Comparison of ENCODE assay signal across 8 mouse cellular contexts in genomic region chr11:77497341-77497756, GRCm38 (mm10). TPM values are rescaled to one million over a fixed set of nuclear protein-coding genes. Genes with fewer than 3 reads are reported as not detected.
A peak's percentile ranks its signal among the peaks of the same experiment; 100 is the strongest.
DNase-seq lines count a peak whose midpoint lies in the region; ATAC-seq and TF ChIP-seq lines count a peak whose summit lies in the region.
"Had no signal": no experiment of that assay in that cellular context is flagged by ENCODE, and none has a peak within 500 bp of the region (broad histone marks: within the 10 kb centered on the region; RNA-seq: fewer than 3 reads in every experiment).

No protein-coding gene starts in this region.

- dilution Hi-C loops in CH12.LX (cut with MboI; ENCODE audit: extremely low pct_ligation_motif_present, extremely low pct_unique_long_range_greater_than_20kb, low sequenced_read_pairs) = no loop called here

- H3K27me3 ChIP-seq in CH12.LX (replicated peaks) = no peaks in the 10 kb centered on the region
- no peaks in the 10 kb centered on the region for H3K27me3 ChIP-seq in embryonic facial prominence, embryonic 12.5 days
- no peaks in the 10 kb centered on the region for H3K27me3 ChIP-seq in limb, embryonic 12.5 days
- no peaks in the 10 kb centered on the region for H3K27me3 ChIP-seq in midbrain, postnatal 0 days (ENCODE audit: insufficient read depth, low read length)

- peak; percentile 63 to 84 for TF ChIP-seq CTCF in CH12.LX (conservative IDR thresholded peaks at IDR 0.05 in 1 of 2, IDR thresholded peaks at IDR 0.05 in 1 of 2; ENCODE audit: low read depth in 2 of 2, low read length in 2 of 2)
- TF ChIP-seq CTCF in midbrain, postnatal 0 days (IDR thresholded peaks at IDR 0.05) = peak; percentile 43

- in situ Hi-C loops in CH12.LX (cut with MboI; ENCODE audit: low pct_ligation_motif_present, low pct_unique_long_range_greater_than_20kb, low sequenced_read_pairs) = loop anchor here (5.0 kb wide), 1 partner anchor 125 kb away; no protein-coding TSS in a partner anchor

- no peak for ATAC-seq in embryonic facial prominence, embryonic 12.5 days (ENCODE audit: insufficient number of reproducible peaks, insufficient read depth, low FRiP score, low TSS enrichment)
- peak; percentile 27 to 33; a peak in 2 of 4 replicates for ATAC-seq in hematopoietic stem cell, adult 5-6 weeks (replicated peaks in 1 of 2; ENCODE audit: insufficient read depth in 1 of 2, low FRiP score in 2 of 2, low TSS enrichment in 1 of 2, low read depth in 1 of 2, poor library complexity in 2 of 2, severe bottlenecking in 2 of 2)
- no peak for ATAC-seq in limb, embryonic 12.5 days (ENCODE audit: insufficient number of reproducible peaks, insufficient read depth, low FRiP score, low TSS enrichment, low read depth)
- no peak for ATAC-seq in midbrain, postnatal 0 days (ENCODE audit: low FRiP score)

- DNase-seq in CH12.LX (ENCODE audit: extremely low read depth) (peak; percentile 89), R1 (ENCODE audit: low read depth, low spot score) (peak; percentile 98)
- peak; percentile 43 for DNase-seq in midbrain, postnatal 0 days (ENCODE audit: low spot score)
- no peak for DNase-seq in Muller cell, postnatal 12 days (ENCODE audit: inconsistent ontology term)

- peak; percentile 23 for TF ChIP-seq RAD21 in CH12.LX (IDR thresholded peaks at IDR 0.05; ENCODE audit: low read depth, low read length)

- peaks cover 34% of the 10 kb centered on the region for H3K79me2 ChIP-seq in CH12.LX (replicated peaks; ENCODE audit: control insufficient read depth, extremely low read depth, insufficient read depth, poor library complexity, severe bottlenecking)

- H3K4me1 ChIP-seq in CH12.LX (ENCODE audit: control insufficient read depth in 1 of 2, insufficient read depth in 2 of 2) = peaks cover 19 to 54% of the 10 kb centered on the region in 2 experiments
- peaks cover 43% of the 10 kb centered on the region for H3K4me1 ChIP-seq in embryonic facial prominence, embryonic 12.5 days
- peaks cover 63% of the 10 kb centered on the region for H3K4me1 ChIP-seq in limb, embryonic 12.5 days (replicated peaks)
- H3K4me1 ChIP-seq in midbrain, postnatal 0 days (ENCODE audit: insufficient read depth, low read length) = peaks cover 9% of the 10 kb centered on the region; the same call in 1 of the 2 replicates

- no peak overlapping the region for H3K4me3 ChIP-seq in CH12.LX (replicated peaks in 1 of 3; ENCODE audit: low read depth in 2 of 3, low read length in 2 of 3, poor library complexity in 1 of 3)
- no peak overlapping the region for H3K4me3 ChIP-seq in embryonic facial prominence, embryonic 12.5 days
- H3K4me3 ChIP-seq in limb, embryonic 12.5 days (replicated peaks) = no peak overlapping the region
- H3K4me3 ChIP-seq in midbrain, postnatal 0 days (ENCODE audit: low read depth, low read length) = no peak overlapping the region

- no peak for TF ChIP-seq POLR2A in CH12.LX (IDR thresholded peaks at IDR 0.05; ENCODE audit: low read depth, low read length)

- no peak overlapping the region for H3K9ac ChIP-seq in CH12.LX (ENCODE audit: insufficient read depth, low read depth)
- no peak overlapping the region for H3K9ac ChIP-seq in embryonic facial prominence, embryonic 12.5 days
- H3K9ac ChIP-seq in limb, embryonic 12.5 days (replicated peaks) = no peak overlapping the region; the same call in 1 of the 2 replicates
- no peak overlapping the region for H3K9ac ChIP-seq in midbrain, postnatal 0 days (replicated peaks; ENCODE audit: low read length, poor library complexity, severe bottlenecking)

- peaks cover 21 to 61% of the 10 kb centered on the region in 2 experiments for H3K36me3 ChIP-seq in CH12.LX (replicated peaks in 1 of 2; ENCODE audit: control insufficient read depth in 1 of 2, insufficient read depth in 1 of 2, low read length in 1 of 2)
- H3K36me3 ChIP-seq in embryonic facial prominence, embryonic 12.5 days = peaks cover 28% of the 10 kb centered on the region
- H3K36me3 ChIP-seq in limb, embryonic 12.5 days = peaks cover 35% of the 10 kb centered on the region
- H3K36me3 ChIP-seq in midbrain, postnatal 0 days (ENCODE audit: insufficient read depth, low read length) = peaks cover 22% of the 10 kb centered on the region

- H3K9me3 ChIP-seq in CH12.LX (replicated peaks; ENCODE audit: low read length) = no peaks in the 10 kb centered on the region
- H3K9me3 ChIP-seq in embryonic facial prominence, embryonic 12.5 days = no peaks in the 10 kb centered on the region
- H3K9me3 ChIP-seq in limb, embryonic 12.5 days = no peaks in the 10 kb centered on the region
- H3K9me3 ChIP-seq in midbrain, postnatal 0 days (ENCODE audit: low read length) = no peaks in the 10 kb centered on the region

- TF ChIP-seq EP300 in CH12.LX (IDR thresholded peaks at IDR 0.05; ENCODE audit: low read length) = no peak

- H3K4me2 ChIP-seq in CH12.LX (ENCODE audit: insufficient read depth, low read depth, poor library complexity, severe bottlenecking) = no peak overlapping the region
- 0 out of 2 replicates have a peak overlapping the region, but pooled peaks have one; percentile 13 for H3K4me2 ChIP-seq in embryonic facial prominence, embryonic 12.5 days (replicated peaks)
- H3K4me2 ChIP-seq in limb, embryonic 12.5 days = peak overlapping the region; percentile 24; the same call in 1 of the 2 replicates
- no peak overlapping the region for H3K4me2 ChIP-seq in midbrain, postnatal 0 days (ENCODE audit: low read depth, low read length, poor library complexity, severe bottlenecking)

- 0 out of 2 replicates have a peak overlapping the region, but pooled peaks have one; percentile 15 for H3K27ac ChIP-seq in CH12.LX (ENCODE audit: insufficient read depth, low read depth)
- H3K27ac ChIP-seq in embryonic facial prominence, embryonic 12.5 days = peak overlapping the region; percentile 63
- peak overlapping the region; percentile 75 for H3K27ac ChIP-seq in limb, embryonic 12.5 days
- 0 out of 2 replicates have a peak overlapping the region, but pooled peaks have one; percentile 0 for H3K27ac ChIP-seq in midbrain, postnatal 0 days (ENCODE audit: low read depth, low read length)

- WGBS in embryonic facial prominence, embryonic 12.5 days = 13% methylated on average over 6 of the region's 6 CpGs
- WGBS in limb, embryonic 12.5 days = 9% methylated on average over 6 of the region's 6 CpGs
- 27% methylated on average over 6 of the region's 6 CpGs for WGBS in midbrain, postnatal 0 days

TF ChIP-seq in CH12.LX, 34 proteins besides CTCF, POLR2A, EP300 and RAD21 (continues in another document):
- TF ChIP-seq ELF1 (IDR thresholded peaks at IDR 0.05; ENCODE audit: low read depth, low read length) = 0 out of 2 replicates have a peak, but pooled peaks have one; percentile 7
- TF ChIP-seq SIN3A (IDR thresholded peaks at IDR 0.05; ENCODE audit: low read length) = 0 out of 2 replicates have a peak, but pooled peaks have one; percentile 69
- TF ChIP-seq ZC3H11A (IDR thresholded peaks at IDR 0.05; ENCODE audit: low read depth, low read length) = no peak
- TF ChIP-seq JUN (IDR thresholded peaks at IDR 0.05; ENCODE audit: insufficient read depth, low read depth, low read length) = no peak

RNA-seq across cellular contexts. Expression of gene Git1, which starts 4.0 kb away (rescaled TPM):
- 28.9 and 30.8 TPM in 2 replicates for total RNA-seq in CH12.LX (2012; rRNA removed)
- 8.0 and 8.8 TPM in 2 replicates for total RNA-seq in CH12.LX (2014; rRNA removed)
- 53.3 and 57.8 TPM in 2 replicates for polyA plus RNA-seq in CH12.LX (2012; ENCODE audit: insufficient read length, low read depth)
- polyA plus RNA-seq in embryonic facial prominence, embryonic 12.5 days (2016; fragmentation: Nextera tagmentation; extraction: Ambion mirVana) = 11.1 and 11.5 TPM in 2 replicates
- total RNA-seq in hematopoietic stem cell, adult 5-6 weeks (2017) = 22.1 and 24.1 TPM in 2 replicates
- 10.2 and 10.3 TPM in 2 replicates for polyA plus RNA-seq in limb, embryonic 12.5 days (2016; fragmentation: Nextera tagmentation; extraction: Ambion mirVana)
- 111 and 143 TPM in 2 replicates for total RNA-seq in midbrain, postnatal 0 days (2014; rRNA removed)
- polyA plus RNA-seq in midbrain, postnatal 0 days (2015; fragmentation: Nextera tagmentation; extraction: Ambion mirVana) = 18.5 and 19.6 TPM in 2 replicates

RNA-seq across cellular contexts. Expression of gene Ankrd13b, which starts 7.9 kb away (rescaled TPM):
- total RNA-seq in CH12.LX (2012; rRNA removed) (1.7 and 1.9 TPM in 2 replicates), CH12.LX (2014; rRNA removed) (0.53 and 0.55 TPM in 2 replicates)
- 2.7 and 2.8 TPM in 2 replicates for polyA plus RNA-seq in CH12.LX (2012; ENCODE audit: insufficient read length, low read depth)
- 15.0 and 15.5 TPM in 2 replicates for polyA plus RNA-seq in embryonic facial prominence, embryonic 12.5 days (2016; fragmentation: Nextera tagmentation; extraction: Ambion mirVana)
- total RNA-seq in hematopoietic stem cell, adult 5-6 weeks (2017) = 8.1 and 13.2 TPM in 2 replicates
- 12.9 and 13.1 TPM in 2 replicates for polyA plus RNA-seq in limb, embryonic 12.5 days (2016; fragmentation: Nextera tagmentation; extraction: Ambion mirVana)
- total RNA-seq in midbrain, postnatal 0 days (2014; rRNA removed) = 70.3 and 75.5 TPM in 2 replicates
- 41.5 and 43.6 TPM in 2 replicates for polyA plus RNA-seq in midbrain, postnatal 0 days (2015; fragmentation: Nextera tagmentation; extraction: Ambion mirVana)

RNA-seq across cellular contexts. Expression of gene Abhd15, which starts 17.6 kb away (rescaled TPM):
- total RNA-seq in CH12.LX (2012; rRNA removed) (0.38 and 0.63 TPM in 2 replicates), CH12.LX (2014; rRNA removed) (0.08 and 0.11 TPM in 2 replicates)
- polyA plus RNA-seq in CH12.LX (2012; ENCODE audit: insufficient read length, low read depth) = 0.23 and 0.38 TPM in 2 replicates
- 2.8 and 2.9 TPM in 2 replicates for polyA plus RNA-seq in embryonic facial prominence, embryonic 12.5 days (2016; fragmentation: Nextera tagmentation; extraction: Ambion mirVana)
- total RNA-seq in hematopoietic stem cell, adult 5-6 weeks (2017) = 12.3 and 19.1 TPM in 2 replicates
- polyA plus RNA-seq in limb, embryonic 12.5 days (2016; fragmentation: Nextera tagmentation; extraction: Ambion mirVana) = 1.5 and 2.4 TPM in 2 replicates
- total RNA-seq in midbrain, postnatal 0 days (2014; rRNA removed) = 3.6 and 4.2 TPM in 2 replicates
- polyA plus RNA-seq in midbrain, postnatal 0 days (2015; fragmentation: Nextera tagmentation; extraction: Ambion mirVana) = 1.6 and 1.8 TPM in 2 replicates

RNA-seq across cellular contexts. Expression of gene Trp53i13, which starts 18.4 kb away (rescaled TPM):
- total RNA-seq in CH12.LX (2012; rRNA removed) (11.1 and 12.8 TPM in 2 replicates), CH12.LX (2014; rRNA removed) (6.4 and 6.7 TPM in 2 replicates)
- 12.6 and 14.9 TPM in 2 replicates for polyA plus RNA-seq in CH12.LX (2012; ENCODE audit: insufficient read length, low read depth)
- polyA plus RNA-seq in embryonic facial prominence, embryonic 12.5 days (2016; fragmentation: Nextera tagmentation; extraction: Ambion mirVana) = 52.8 and 55.2 TPM in 2 replicates
- 5.0 and 5.4 TPM in 2 replicates for total RNA-seq in hematopoietic stem cell, adult 5-6 weeks (2017)
- polyA plus RNA-seq in limb, embryonic 12.5 days (2016; fragmentation: Nextera tagmentation; extraction: Ambion mirVana) = 49.1 and 53.2 TPM in 2 replicates
- 7.5 and 7.8 TPM in 2 replicates for total RNA-seq in midbrain, postnatal 0 days (2014; rRNA removed)
- 11.4 and 11.5 TPM in 2 replicates for polyA plus RNA-seq in midbrain, postnatal 0 days (2015; fragmentation: Nextera tagmentation; extraction: Ambion mirVana)

RNA-seq across cellular contexts. Expression of gene Gm10392, which starts 21.6 kb away (rescaled TPM):
- total RNA-seq in CH12.LX (2012; rRNA removed) (0.13 TPM in 1 of 2 replicates, not detected in the other), CH12.LX (2014; rRNA removed) (0.30 TPM in 1 of 2 replicates, not detected in the other)
- 0.17 and 0.53 TPM in 2 replicates for polyA plus RNA-seq in CH12.LX (2012; ENCODE audit: insufficient read length, low read depth)
- polyA plus RNA-seq in embryonic facial prominence, embryonic 12.5 days (2016; fragmentation: Nextera tagmentation; extraction: Ambion mirVana) = not detected in 2 replicates
- total RNA-seq in hematopoietic stem cell, adult 5-6 weeks (2017) = 0.55 and 2.4 TPM in 2 replicates
- not detected in 2 replicates for polyA plus RNA-seq in limb, embryonic 12.5 days (2016; fragmentation: Nextera tagmentation; extraction: Ambion mirVana)
- not detected in 2 replicates for total RNA-seq in midbrain, postnatal 0 days (2014; rRNA removed)
- not detected in 2 replicates for polyA plus RNA-seq in midbrain, postnatal 0 days (2015; fragmentation: Nextera tagmentation; extraction: Ambion mirVana)
- total RNA-seq: layer of hippocampus, postnatal 25 days had no signal

Comparison
In these comparisons a context has a peak if more than half of its experiments do, and no peak if none do; other contexts are left out.
1. H3K27ac ChIP-seq: peak in every context shown above with its lines; median percentile 75 in limb, embryonic 12.5 days; 63 in embryonic facial prominence, embryonic 12.5 days; 15 in CH12.LX; 0 in midbrain, postnatal 0 days.
2. H3K4me2 ChIP-seq: peak in embryonic facial prominence, embryonic 12.5 days (single experiment) and limb, embryonic 12.5 days (single experiment); none in CH12.LX (single experiment) and midbrain, postnatal 0 days (single experiment).
3. ATAC-seq: peak in hematopoietic stem cell, adult 5-6 weeks (2 of 2); none in embryonic facial prominence, embryonic 12.5 days (single experiment), limb, embryonic 12.5 days (single experiment) and midbrain, postnatal 0 days (single experiment).